Mouse (Mus musculus) myocyte (in vitro differentiated cells): ENCODE data around the gene Sptbn1. TPM values are rescaled to one million over a fixed set of nuclear protein-coding genes. Genes with fewer than 3 reads are reported as not detected.

ENCODE experiments used
- H3K27me3 ChIP-seq: one replicate; pipeline ENCODE4 v1.6.1; 2011; ENCODE audit not compliant: control insufficient read depth, insufficient read depth, insufficient read length
- H3K36me3 ChIP-seq: one replicate; pipeline ENCODE4 v1.6.1; 2011; ENCODE audit not compliant: control insufficient read depth, insufficient read depth
- H3K4me2 ChIP-seq: one replicate; pipeline ENCODE4 v1.6.1; 2011; ENCODE audit warnings: low read depth, control low read depth
- H3K4me3 ChIP-seq: one replicate; pipeline ENCODE4 v1.5.1; 2011; ENCODE audit warnings: mild to moderate bottlenecking, control low read depth, moderate library complexity
- H3K79me2 ChIP-seq: one replicate; pipeline ENCODE4 v1.6.1; 2011; ENCODE audit not compliant: control insufficient read depth, insufficient read depth
- H3ac ChIP-seq: one replicate; pipeline ENCODE4 v1.6.1; 2011; ENCODE audit not compliant: control insufficient read depth, insufficient read length
- CEBPB ChIP-seq: IDR thresholded peaks from 2 replicates; pipeline ENCODE4 v1.6.1; 2011; ENCODE audit warnings: mild to moderate bottlenecking, moderate library complexity; ENCODE audit not compliant: poor library complexity, insufficient read depth, severe bottlenecking
- E2F4 ChIP-seq: IDR thresholded peaks from one replicate; pipeline ENCODE4 v1.6.1; 2011; ENCODE audit warnings: mild to moderate bottlenecking, control low read depth, moderate library complexity; ENCODE audit not compliant: insufficient read depth
- MAX ChIP-seq: IDR thresholded peaks from one replicate; pipeline ENCODE4 v1.6.1; 2011; ENCODE audit warnings: low read depth, mild to moderate bottlenecking, control low read depth
- MYOD1 ChIP-seq, 3 experiments: IDR thresholded peaks; one replicate each; pipeline ENCODE4 v1.6.1; 2011; ENCODE audit warnings: control low read depth in 2 of 3, low read depth in 2 of 3, mild to moderate bottlenecking in 2 of 3, moderate library complexity in 1 of 3; ENCODE audit not compliant: insufficient read length in 2 of 3, control insufficient read depth in 1 of 3
- MYOG ChIP-seq, 3 experiments: IDR thresholded peaks; one replicate each; pipeline ENCODE4 v1.6.1; 2011; ENCODE audit warnings: control low read depth in 2 of 3, low read depth in 2 of 3, mild to moderate bottlenecking in 2 of 3; ENCODE audit not compliant: insufficient read length in 2 of 3, control insufficient read depth in 1 of 3, insufficient read depth in 1 of 3
- POLR2A ChIP-seq: IDR thresholded peaks from one replicate; pipeline ENCODE4 v1.6.1; 2011; ENCODE audit warnings: low read depth, mild to moderate bottlenecking, control low read depth, moderate library complexity; ENCODE audit not compliant: insufficient read length
- POLR2AphosphoS2 ChIP-seq: IDR thresholded peaks from one replicate; pipeline ENCODE4 v1.6.1; 2011; ENCODE audit warnings: low read depth, control low read depth; ENCODE audit not compliant: insufficient read length
- REST ChIP-seq: IDR thresholded peaks from one replicate; pipeline ENCODE4 v1.6.1; 2011; ENCODE audit warnings: mild to moderate bottlenecking, control low read depth, moderate library complexity; ENCODE audit not compliant: insufficient read depth, insufficient read length
- SRF ChIP-seq: IDR thresholded peaks from one replicate; pipeline ENCODE4 v1.6.1; 2011; ENCODE audit warnings: low read depth; ENCODE audit not compliant: control insufficient read depth, insufficient read length
- TCF12 ChIP-seq: IDR thresholded peaks from one replicate; pipeline ENCODE4 v1.6.1; 2011; ENCODE audit warnings: mild to moderate bottlenecking, control low read depth; ENCODE audit not compliant: poor library complexity, insufficient read depth, severe bottlenecking
- TCF3 ChIP-seq: IDR thresholded peaks from one replicate; pipeline ENCODE4 v1.6.1; 2011; ENCODE audit warnings: low read depth, control low read depth; ENCODE audit not compliant: insufficient read length
- USF1 ChIP-seq: IDR thresholded peaks from one replicate; pipeline ENCODE4 v1.6.1; 2011; ENCODE audit warnings: low read depth, mild to moderate bottlenecking, control low read depth, moderate library complexity
- polyA plus RNA-seq: library from polyadenylated mRNA; unstranded; fragments of >200 nt; fragmentation: generic; extraction: Trizol; gene quantifications from one replicate; pipeline ENCODE4 v1.2.1, GENCODE M21; 2012; ENCODE audit warnings: missing spikeins

The Sptbn1 gene
- polyA plus RNA-seq, 1 experiment: 85.4 TPM

DNA sequence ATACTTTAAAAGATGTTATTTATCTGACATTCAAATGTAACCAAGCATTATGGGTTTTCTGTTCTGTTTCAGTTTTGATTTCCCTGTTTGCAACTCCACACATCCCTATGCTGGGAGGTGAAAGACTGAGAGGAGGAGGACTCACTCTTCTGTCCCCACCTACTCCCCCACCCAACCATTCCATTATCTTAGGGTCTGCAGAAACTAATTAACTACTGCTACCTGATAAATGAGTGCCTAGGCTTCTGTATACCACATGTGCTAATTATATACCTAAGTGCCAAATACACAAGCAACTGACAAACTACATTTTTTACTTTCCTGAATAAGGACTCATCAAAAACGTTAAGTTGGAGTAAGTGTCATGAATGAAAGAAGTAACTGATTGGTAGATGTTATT, 23.8 kb downstream of the Sptbn1 start:
- no peak overlapping the region for H3K4me3 ChIP-seq
- no peak overlapping the region for H3ac ChIP-seq
- no peaks in the 10 kb centered on the region for H3K27me3 ChIP-seq
- no peak overlapping the region for H3K4me2 ChIP-seq
- H3K79me2 ChIP-seq: peaks cover 100% of the 10 kb centered on the region
- peaks cover 5% of the 10 kb centered on the region for H3K36me3 ChIP-seq
- no peak for TF ChIP-seq MAX
- no peak for TF ChIP-seq POLR2A
- no peak for TF ChIP-seq TCF3
- no peak for TF ChIP-seq REST
- TF ChIP-seq MYOD1 (IDR thresholded peaks at IDR 0.05; ENCODE audit: control insufficient read depth in 1 of 3, insufficient read length in 2 of 3, low read depth in 2 of 3): no peak
- TF ChIP-seq MYOG (IDR thresholded peaks at IDR 0.05; ENCODE audit: control insufficient read depth in 1 of 3, insufficient read depth in 1 of 3, insufficient read length in 2 of 3, low read depth in 2 of 3): no peak
- TF ChIP-seq USF1: no peak
- no peak for TF ChIP-seq E2F4
- no peak for TF ChIP-seq TCF12
- no peak for TF ChIP-seq POLR2AphosphoS2

GRCm38 (mm10) chr11:30243591-30243990, 24.4 kb downstream of the Sptbn1 start:
- Histone ChIP-seq H3K36me3 (peaks cover 5% of the 10 kb centered on the region), H3K4me3 (no peak overlapping the region), H3ac (no peak overlapping the region), H3K27me3 (no peaks in the 10 kb centered on the region), H3K4me2 (no peak overlapping the region), H3K79me2 (peaks cover 100% of the 10 kb centered on the region)
- TF ChIP-seq MAX (no peak), TCF3 (no peak), CEBPB (no peak), TCF12 (no peak), E2F4 (no peak), MYOG (IDR thresholded peaks at IDR 0.05; ENCODE audit: control insufficient read depth in 1 of 3, insufficient read depth in 1 of 3, insufficient read length in 2 of 3, low read depth in 2 of 3) (no peak), SRF (no peak), POLR2AphosphoS2 (no peak), POLR2A (no peak), MYOD1 (IDR thresholded peaks at IDR 0.05; ENCODE audit: control insufficient read depth in 1 of 3, insufficient read length in 2 of 3, low read depth in 2 of 3) (no peak), REST (no peak), USF1 (no peak)

DNA sequence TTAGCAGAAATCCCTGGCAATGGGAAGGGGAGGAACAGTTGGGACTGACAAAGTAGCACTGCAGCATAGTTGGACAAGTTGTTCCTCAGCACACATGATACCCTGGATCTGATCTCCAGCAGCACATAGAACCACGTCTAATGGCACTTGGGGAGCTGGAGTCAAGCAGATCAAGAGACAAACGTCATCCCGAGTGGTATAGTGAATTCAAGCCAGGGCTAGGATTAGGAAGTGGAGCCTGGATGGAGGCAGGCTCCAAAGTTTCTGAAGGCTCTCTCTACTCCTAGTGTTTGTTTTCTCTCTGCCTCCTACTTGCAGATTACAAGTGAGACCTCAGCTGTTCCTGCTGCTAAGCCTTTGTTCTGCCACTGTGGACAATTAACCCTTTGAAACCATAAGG, 27.1 kb downstream of the Sptbn1 start:
- Histone ChIP-seq H3K4me3 (no peak overlapping the region), H3ac (no peak overlapping the region), H3K27me3 (no peaks in the 10 kb centered on the region), H3K36me3 (peaks cover 8% of the 10 kb centered on the region), H3K79me2 (peaks cover 100% of the 10 kb centered on the region), H3K4me2 (peak overlapping the region; percentile 38)
- TF ChIP-seq CEBPB: no peak
- no peak for TF ChIP-seq POLR2AphosphoS2
- no peak for TF ChIP-seq POLR2A
- no peak for TF ChIP-seq SRF
- no peak for TF ChIP-seq TCF12
- peak in 1 of 3 experiments; percentile 46 for TF ChIP-seq MYOD1 (IDR thresholded peaks at IDR 0.05; ENCODE audit: control insufficient read depth in 1 of 3, insufficient read length in 2 of 3, low read depth in 2 of 3)
- no peak for TF ChIP-seq TCF3
- TF ChIP-seq MYOG (IDR thresholded peaks at IDR 0.05; ENCODE audit: control insufficient read depth in 1 of 3, insufficient read depth in 1 of 3, insufficient read length in 2 of 3, low read depth in 2 of 3): peak in 1 of 3 experiments; percentile 81

DNA sequence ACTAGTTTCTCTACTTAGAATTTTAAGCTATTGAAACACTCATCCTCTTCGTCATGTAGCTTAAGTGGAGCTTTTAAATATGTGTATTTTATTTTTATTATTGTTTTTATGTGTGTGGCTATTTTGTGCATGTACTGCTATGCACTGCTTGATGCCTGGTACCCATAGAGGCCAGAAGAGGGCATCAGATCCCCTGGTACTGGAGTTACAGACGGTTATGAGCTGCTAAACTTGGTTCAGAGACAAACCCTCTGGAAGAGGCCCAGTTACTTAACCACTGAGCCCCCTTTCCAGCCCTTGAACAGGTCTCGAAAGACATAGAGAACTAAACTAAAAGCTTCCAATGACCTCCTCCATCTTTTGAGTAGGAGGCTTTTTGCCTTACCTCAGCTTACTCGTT, 30.0 kb downstream of the Sptbn1 start:
- Histone ChIP-seq H3ac (no peak overlapping the region), H3K4me2 (no peak overlapping the region), H3K4me3 (no peak overlapping the region), H3K79me2 (peaks cover 99% of the 10 kb centered on the region), H3K27me3 (no peaks in the 10 kb centered on the region), H3K36me3 (peaks cover 7% of the 10 kb centered on the region)
- TF ChIP-seq SRF (no peak), MYOG (IDR thresholded peaks at IDR 0.05; ENCODE audit: control insufficient read depth in 1 of 3, insufficient read depth in 1 of 3, insufficient read length in 2 of 3, low read depth in 2 of 3) (no peak), POLR2A (no peak), TCF12 (no peak), TCF3 (no peak), CEBPB (no peak), POLR2AphosphoS2 (no peak), USF1 (no peak), E2F4 (no peak), MYOD1 (IDR thresholded peaks at IDR 0.05; ENCODE audit: control insufficient read depth in 1 of 3, insufficient read length in 2 of 3, low read depth in 2 of 3) (no peak), REST (no peak), MAX (no peak)
